Mouse (Mus musculus): ENCODE data around the gene Tubb2b. TPM values are rescaled to one million over a fixed set of nuclear protein-coding genes. Genes with fewer than 3 reads are reported as not detected.

Tubb2b gene
- total and polyA plus RNA-seq, 2 experiments, result 0.33 TPM; not detected in 1

GRCm38 (mm10) chr13:34157596-34158157 lies 27.4 kb upstream of the Tubb2b start:
- Histone ChIP-seq H3K4me3 (ENCODE audit: insufficient read depth, low read depth, low read length) (no peak overlapping the region), H3K79me2 (ENCODE audit: control insufficient read depth, insufficient read depth, low read length) (no peaks in the 10 kb centered on the region), H3K36me3 (ENCODE audit: control insufficient read depth, insufficient read depth, low read length) (no peaks in the 10 kb centered on the region), H3K4me1 (ENCODE audit: control insufficient read depth, insufficient read depth, low read length) (peaks cover 3% of the 10 kb centered on the region; the same call in 1 of the 2 replicates), H3K27ac (replicated peaks; ENCODE audit: insufficient read depth, low read depth, low read length) (no peak overlapping the region), H3K9ac (ENCODE audit: low read depth, low read length) (no peak overlapping the region), H3K27me3 (ENCODE audit: control insufficient read depth, insufficient read depth, low read length) (no peaks in the 10 kb centered on the region)
- 86% methylated on average over 3 of the region's 3 CpGs for whole genome bisulfite sequencing
- TF ChIP-seq POLR2A (IDR thresholded peaks at IDR 0.05; ENCODE audit: extremely low read depth, insufficient read depth, low read length) (no peak), CTCF (IDR thresholded peaks at IDR 0.05; ENCODE audit: low read depth, low read length) (no peak)
- DNase-seq (ENCODE audit: extremely low read depth, low read depth, low spot score), result no peak

GRCm38 (mm10) chr13:34156840-34157185 lies 26.5 kb upstream of the Tubb2b start:
- Histone ChIP-seq H3K79me2 (ENCODE audit: control insufficient read depth, insufficient read depth, low read length) (no peaks in the 10 kb centered on the region), H3K4me1 (ENCODE audit: control insufficient read depth, insufficient read depth, low read length) (no peaks in the 10 kb centered on the region), H3K9ac (ENCODE audit: low read depth, low read length) (no peak overlapping the region), H3K36me3 (ENCODE audit: control insufficient read depth, insufficient read depth, low read length) (no peaks in the 10 kb centered on the region), H3K27me3 (ENCODE audit: control insufficient read depth, insufficient read depth, low read length) (no peaks in the 10 kb centered on the region), H3K27ac (replicated peaks; ENCODE audit: insufficient read depth, low read depth, low read length) (no peak overlapping the region), H3K4me3 (ENCODE audit: insufficient read depth, low read depth, low read length) (no peak overlapping the region)
- DNase-seq (ENCODE audit: extremely low read depth, low read depth, low spot score), result no peak
- 83% methylated on average over 2 of the region's 2 CpGs for WGBS
- no peak for TF ChIP-seq POLR2A (IDR thresholded peaks at IDR 0.05; ENCODE audit: extremely low read depth, insufficient read depth, low read length)

GRCm38 (mm10) chr13:34156133-34156839 lies 26.0 kb upstream of the Tubb2b start:
- DNase-seq (ENCODE audit: extremely low read depth, low read depth, low spot score), result peak; percentile 33
- WGBS, result 78% methylated on average over 8 of the region's 8 CpGs
- no peak for TF ChIP-seq CTCF (IDR thresholded peaks at IDR 0.05; ENCODE audit: low read depth, low read length)
- no peak for TF ChIP-seq POLR2A (IDR thresholded peaks at IDR 0.05; ENCODE audit: extremely low read depth, insufficient read depth, low read length)
- H3K27ac ChIP-seq (replicated peaks; ENCODE audit: insufficient read depth, low read depth, low read length), result no peak overlapping the region
- no peak overlapping the region for H3K9ac ChIP-seq (ENCODE audit: low read depth, low read length)
- no peaks in the 10 kb centered on the region for H3K27me3 ChIP-seq (ENCODE audit: control insufficient read depth, insufficient read depth, low read length)
- H3K79me2 ChIP-seq (ENCODE audit: control insufficient read depth, insufficient read depth, low read length), result no peaks in the 10 kb centered on the region
- H3K36me3 ChIP-seq (ENCODE audit: control insufficient read depth, insufficient read depth, low read length), result no peaks in the 10 kb centered on the region
- H3K4me3 ChIP-seq (ENCODE audit: insufficient read depth, low read depth, low read length), result no peak overlapping the region
- no peaks in the 10 kb centered on the region for H3K4me1 ChIP-seq (ENCODE audit: control insufficient read depth, insufficient read depth, low read length)

- TF ChIP-seq POLR2A (IDR thresholded peaks at IDR 0.05; ENCODE audit: extremely low read depth, insufficient read depth, low read length) (no peak), CTCF (IDR thresholded peaks at IDR 0.05; ENCODE audit: low read depth, low read length) (peak; percentile 52)
- H3K27me3 ChIP-seq (ENCODE audit: control insufficient read depth, insufficient read depth, low read length), result no peaks in the 10 kb centered on the region
- no peaks in the 10 kb centered on the region for H3K4me1 ChIP-seq (ENCODE audit: control insufficient read depth, insufficient read depth, low read length)
- H3K9ac ChIP-seq (ENCODE audit: low read depth, low read length), result no peak overlapping the region; the same call in 1 of the 2 replicates
- WGBS, result 34% methylated on average over 3 of the region's 3 CpGs
- no peaks in the 10 kb centered on the region for H3K79me2 ChIP-seq (ENCODE audit: control insufficient read depth, insufficient read depth, low read length)
- peak; percentile 65 for DNase-seq (ENCODE audit: extremely low read depth, low read depth, low spot score)
- no peak overlapping the region for H3K27ac ChIP-seq (replicated peaks; ENCODE audit: insufficient read depth, low read depth, low read length)
- no peaks in the 10 kb centered on the region for H3K36me3 ChIP-seq (ENCODE audit: control insufficient read depth, insufficient read depth, low read length)
- H3K4me3 ChIP-seq (ENCODE audit: insufficient read depth, low read depth, low read length), result peak overlapping the region; percentile 3; the same call in 1 of the 2 replicates
Observed at GRCm38 (mm10) chr13:34154931-34155272, 24.6 kb upstream of the Tubb2b start.

GRCm38 (mm10) chr13:34154217-34154930 lies 24.1 kb upstream of the Tubb2b start:
- Histone ChIP-seq H3K4me3 (ENCODE audit: insufficient read depth, low read depth, low read length) (peak overlapping the region; percentile 3; the same call in 1 of the 2 replicates), H3K36me3 (ENCODE audit: control insufficient read depth, insufficient read depth, low read length) (no peaks in the 10 kb centered on the region), H3K79me2 (ENCODE audit: control insufficient read depth, insufficient read depth, low read length) (no peaks in the 10 kb centered on the region), H3K4me1 (ENCODE audit: control insufficient read depth, insufficient read depth, low read length) (no peaks in the 10 kb centered on the region), H3K27ac (replicated peaks; ENCODE audit: insufficient read depth, low read depth, low read length) (no peak overlapping the region), H3K27me3 (ENCODE audit: control insufficient read depth, insufficient read depth, low read length) (no peaks in the 10 kb centered on the region), H3K9ac (ENCODE audit: low read depth, low read length) (no peak overlapping the region; the same call in 1 of the 2 replicates)
- peak; percentile 79 for DNase-seq (ENCODE audit: extremely low read depth, low read depth, low spot score)
- 26% methylated on average over 13 of the region's 13 CpGs for WGBS
- TF ChIP-seq POLR2A (IDR thresholded peaks at IDR 0.05; ENCODE audit: extremely low read depth, insufficient read depth, low read length) (no peak), CTCF (IDR thresholded peaks at IDR 0.05; ENCODE audit: low read depth, low read length) (peak; percentile 67)

All from liver, adult 2 months (tissue).